Mouse (Mus musculus): ENCODE data around the gene Cyp4f15.
A peak's percentile ranks its signal among the peaks of the same experiment; 100 is the strongest.
"Not testable (repeated sequence)": the region's sequence is repeated elsewhere in the genome, so short reads cannot be mapped to it uniquely, and the experiment has no call there.

The Cyp4f15 gene

GRCm38 (mm10) chr17:32685048-32685750, at the start of gene Cyp4f15:
Gene Cyp4f15, plus strand, starts transcription at chr17:32685627.
- DNase-seq: peak; percentile 10

- no peak for DNase-seq
These were observed 49.1 kb upstream of the Cyp4f15 start for GRCm38 (mm10) chr17:32636341-32636740.

GRCm38 (mm10) chr17:32637151-32637550, 48.3 kb upstream of the Cyp4f15 start:
- DNase-seq: no peak

- DNase-seq: no peak
These were observed 38.8 kb upstream of the Cyp4f15 start for GRCm38 (mm10) chr17:32646631-32647030.

DNA sequence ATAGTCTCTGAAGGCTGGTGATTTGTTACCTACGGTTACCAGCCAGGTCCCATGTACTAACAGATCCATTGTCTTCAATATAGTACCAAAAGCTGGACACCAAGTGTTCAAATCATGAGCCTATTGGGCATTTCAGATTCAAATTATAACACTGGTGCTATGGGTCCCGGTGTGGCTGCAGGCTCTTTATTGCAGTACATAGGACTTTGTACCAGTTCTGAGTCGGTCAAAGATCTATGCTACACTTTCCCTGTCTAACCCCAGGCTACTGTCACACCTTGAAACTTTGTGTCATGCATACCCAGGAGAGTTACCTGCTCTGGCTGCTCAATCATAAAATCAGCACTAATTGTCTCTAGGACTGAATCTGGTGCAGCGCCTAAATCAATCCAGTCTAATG, 31.6 kb upstream of the Cyp4f15 start:
- no peak for DNase-seq

GRCm38 (mm10) chr17:32657041-32657440, 28.4 kb upstream of the Cyp4f15 start:
- DNase-seq: no peak

DNA sequence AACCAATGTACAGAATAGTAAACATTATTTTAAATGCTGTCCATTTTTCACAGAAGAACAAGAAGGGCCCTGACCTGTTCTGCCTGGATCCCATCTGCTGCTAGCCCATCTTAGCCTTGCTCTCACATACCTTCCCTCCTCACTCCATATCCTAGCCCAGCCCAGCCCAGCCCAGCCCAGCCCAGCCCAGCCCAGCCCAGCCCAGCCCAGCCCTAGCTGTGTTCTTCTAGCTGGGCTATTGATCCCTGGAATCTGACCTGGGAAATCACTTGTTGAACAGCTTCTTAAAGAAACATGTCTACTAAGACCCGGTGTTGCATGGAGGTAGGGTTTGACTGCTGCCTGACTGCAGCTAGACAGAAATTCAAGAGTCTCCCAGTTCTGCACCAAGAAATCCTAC, 27.2 kb upstream of the Cyp4f15 start:
- no peak for DNase-seq

GRCm38 (mm10) chr17:32658712-32659111, 26.7 kb upstream of the Cyp4f15 start, which contains the start of gene Cyp4f40:
Gene Cyp4f40, plus strand, starts transcription at chr17:32658900.
- peak; percentile 70 for DNase-seq

GRCm38 (mm10) chr17:32673976-32674375, 11.5 kb upstream of the Cyp4f15 start:
- peak; percentile 7 for DNase-seq

GRCm38 (mm10) chr17:32676040-32676635, 9.3 kb upstream of the Cyp4f15 start:
- no peak for DNase-seq

- peak; percentile 68 for DNase-seq
These were observed 5.0 kb upstream of the Cyp4f15 start for GRCm38 (mm10) chr17:32680404-32680803.

DNA sequence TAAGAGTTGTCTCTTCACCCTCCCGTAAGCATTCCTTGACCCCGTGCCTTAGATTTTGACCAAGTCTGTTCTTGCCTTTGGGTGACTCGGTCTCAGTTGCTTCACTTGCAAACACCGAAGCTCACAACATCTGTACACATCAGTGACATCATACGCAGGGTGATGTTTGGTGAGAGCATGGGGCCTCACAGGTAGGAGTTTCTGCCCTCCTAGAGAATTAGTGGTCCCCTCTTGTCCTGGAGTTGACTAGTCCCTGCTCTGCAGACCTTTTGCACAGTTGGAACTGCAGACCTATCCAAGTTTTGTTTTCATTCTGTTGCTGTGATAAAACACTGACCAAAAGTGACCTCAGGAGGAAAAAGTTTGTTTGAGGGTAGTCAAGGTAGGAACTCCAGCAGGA, 1.3 kb downstream of the Cyp4f15 start:
- no peak for DNase-seq

DNA sequence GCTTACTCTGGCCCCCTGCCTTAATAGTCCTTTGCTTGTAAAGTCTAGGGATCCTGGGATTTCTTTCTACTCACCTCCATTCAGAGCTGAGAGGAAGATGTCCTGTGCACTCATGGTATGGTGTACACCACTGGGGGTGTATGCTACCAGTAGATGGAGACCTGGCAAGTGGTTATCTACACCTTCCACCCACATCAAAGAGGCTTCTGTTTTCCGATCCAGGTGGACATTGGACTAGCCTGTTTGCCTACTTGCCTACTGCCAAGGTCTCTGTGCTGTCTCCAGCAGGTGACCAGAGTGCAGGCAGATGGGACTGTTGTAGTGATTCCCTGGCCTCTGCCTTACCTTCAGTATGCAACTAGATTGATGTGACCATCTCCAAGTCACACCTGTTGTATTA, 5.5 kb downstream of the Cyp4f15 start:
- DNase-seq: no peak

DNA sequence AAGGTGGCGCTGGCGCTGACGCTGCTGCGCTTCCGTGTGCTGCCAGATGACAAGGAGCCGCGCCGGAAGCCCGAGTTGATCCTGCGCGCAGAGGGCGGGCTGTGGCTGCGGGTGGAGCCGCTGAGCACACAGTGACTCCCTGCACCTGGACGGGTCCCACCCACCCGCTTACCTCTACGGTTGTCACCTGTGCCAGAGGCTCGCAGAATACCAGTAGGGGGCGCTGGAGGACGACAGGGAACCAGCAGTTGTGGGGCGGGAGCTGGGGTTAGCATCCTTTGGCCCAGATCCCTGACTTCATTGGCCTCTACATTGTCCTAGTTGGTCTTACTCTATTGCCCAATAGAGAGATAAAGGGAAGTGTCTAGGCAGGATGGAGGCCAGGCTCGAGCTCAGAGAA, 17.4 kb downstream of the Cyp4f15 start:
- DNase-seq: peak; percentile 55

- not testable (repeated sequence) for DNase-seq
These were observed 25.1 kb downstream of the Cyp4f15 start for GRCm38 (mm10) chr17:32710541-32710940.

GRCm38 (mm10) chr17:32722151-32722550, 36.7 kb downstream of the Cyp4f15 start:
- not testable (repeated sequence) for DNase-seq

DNA sequence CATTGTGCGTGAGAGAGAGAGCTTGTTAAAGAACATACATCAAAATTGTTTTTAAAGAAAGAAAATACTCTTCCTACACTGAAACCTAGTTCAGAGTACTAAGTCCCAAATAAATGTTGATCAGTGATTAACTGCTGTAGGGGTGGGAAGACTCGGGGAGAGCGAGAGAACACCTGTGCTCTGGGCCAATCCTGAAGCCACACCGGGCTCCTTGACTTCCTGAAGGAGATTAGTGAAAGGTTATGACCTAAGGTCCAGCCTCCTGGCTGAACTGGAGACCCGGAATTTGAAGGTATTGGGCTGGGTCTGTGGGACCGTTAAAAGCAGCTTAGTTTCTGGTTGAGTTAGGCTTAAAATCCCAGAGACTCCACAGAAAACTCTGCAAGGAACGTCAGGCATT, 37.3 kb downstream of the Cyp4f15 start:
- peak; percentile 8 for DNase-seq

GRCm38 (mm10) chr17:32726360-32726759, 40.9 kb downstream of the Cyp4f15 start:
- DNase-seq: not testable (repeated sequence)

DNA sequence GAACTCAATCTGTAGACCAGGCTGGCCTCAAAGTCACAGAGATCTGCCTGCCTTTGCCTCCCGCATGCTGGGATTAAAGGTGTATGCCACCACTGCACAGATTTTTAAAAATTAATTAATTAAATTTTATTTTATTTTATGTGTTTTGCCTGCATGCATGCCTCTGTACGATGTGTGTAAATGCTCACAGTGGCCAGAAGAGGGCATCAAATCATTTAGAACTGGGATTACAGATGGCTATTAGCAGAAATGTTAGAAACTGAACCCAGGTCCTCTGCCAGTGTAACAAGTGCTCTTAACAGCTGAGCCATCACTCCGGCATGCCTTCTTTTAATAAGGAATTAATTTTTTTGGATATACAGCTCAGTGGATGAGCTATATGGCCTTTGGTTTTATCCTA, 43.6 kb downstream of the Cyp4f15 start:
- DNase-seq: no peak

- no peak for DNase-seq
These were observed 53.0 kb downstream of the Cyp4f15 start for GRCm38 (mm10) chr17:32738406-32738805.

DNA sequence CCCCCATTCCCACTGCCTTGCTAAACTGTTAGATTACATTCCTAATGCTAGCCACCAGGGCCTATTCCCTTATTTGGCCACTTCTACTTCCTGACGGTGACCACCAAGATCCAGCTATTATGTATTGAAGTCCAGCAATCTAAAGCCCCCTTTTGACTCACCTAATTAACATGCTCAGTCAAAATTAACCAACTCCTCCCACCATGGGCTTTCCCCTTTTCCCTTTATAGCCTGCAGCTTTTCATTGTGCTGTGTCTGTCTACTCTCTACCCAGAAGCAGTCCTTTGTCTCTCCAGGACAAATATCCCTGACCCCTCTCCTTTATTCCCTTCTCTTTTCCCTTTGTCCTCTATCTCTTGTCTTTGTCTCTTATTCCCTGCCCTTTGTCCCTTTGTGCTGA, 55.6 kb downstream of the Cyp4f15 start:
- no peak for DNase-seq

- no peak for DNase-seq
These were observed 65.2 kb downstream of the Cyp4f15 start for GRCm38 (mm10) chr17:32750611-32751010.

Measured in kidney, postnatal 10 days (tissue).